Mouse (Mus musculus): ENCODE measurements around the gene Gpcpd1.

Gpcpd1 gene

DNA sequence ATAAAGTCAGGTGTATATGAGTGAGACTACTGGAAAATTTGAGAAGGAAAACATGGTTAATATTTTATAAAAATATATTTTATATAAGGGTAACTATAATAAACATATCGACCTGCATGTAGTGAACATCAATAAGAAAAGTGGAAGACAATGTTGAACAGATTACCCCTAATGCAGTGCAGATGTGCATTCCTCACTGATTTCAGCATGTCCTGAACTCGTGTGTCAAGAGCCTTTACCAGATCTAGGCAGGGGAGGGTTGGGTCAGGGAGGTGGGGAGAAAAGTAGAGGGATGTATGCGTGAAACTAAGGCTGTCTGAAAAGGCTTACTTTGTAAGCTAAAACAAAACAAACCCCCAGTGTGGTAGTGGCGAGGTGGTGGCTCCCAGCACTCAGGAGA is 61.4 kb downstream of the Gpcpd1 start:
- in situ Hi-C loops (cut with MboI, MseI) = no loop called here

DNA sequence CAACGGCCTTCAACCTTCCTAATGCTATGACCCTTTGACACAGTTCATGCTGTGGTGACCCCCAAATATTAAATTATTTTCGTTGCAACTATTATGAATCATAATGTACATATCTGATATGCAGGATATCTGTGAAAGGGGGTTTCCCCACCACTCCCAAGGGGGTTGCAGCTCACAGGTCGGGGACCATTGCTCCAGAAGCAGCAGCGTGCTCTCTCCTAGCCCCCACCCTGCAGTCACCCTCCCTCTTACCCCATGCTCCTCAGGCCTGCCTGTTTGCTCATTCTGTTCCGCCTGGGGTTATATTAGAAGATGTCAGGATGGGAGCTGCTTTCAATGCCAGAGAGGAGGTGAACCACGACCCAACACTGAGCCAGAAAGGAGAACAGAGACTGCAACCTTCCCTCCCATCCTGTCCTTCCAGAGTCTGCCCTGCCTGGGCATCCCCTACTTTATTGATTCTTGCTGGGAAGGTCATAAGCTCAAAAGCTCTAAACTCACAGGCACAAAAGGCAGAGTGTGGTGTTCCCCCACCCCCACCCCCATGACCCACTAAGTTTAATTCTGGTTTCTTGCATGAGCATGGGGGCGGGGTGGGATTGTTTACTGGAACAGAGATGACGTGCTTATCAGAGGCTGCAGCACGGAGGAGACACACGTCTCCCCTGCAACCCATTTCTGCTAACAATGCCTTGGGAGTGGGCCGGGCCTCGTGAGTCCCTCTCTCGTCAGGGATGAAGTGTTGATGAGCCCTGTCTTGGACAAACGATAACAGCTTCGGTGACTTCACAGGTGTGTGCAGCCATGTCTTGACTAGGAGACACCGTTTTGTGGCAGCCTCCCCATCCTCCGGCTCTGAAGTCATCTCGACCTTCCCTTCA is 69.3 kb downstream of the Gpcpd1 start:
- in situ Hi-C loops (cut with MboI, MseI) = loop anchor here (5.0 kb wide), 2 partner anchors 194 to 199 kb away; no protein-coding TSS in a partner anchor

DNA sequence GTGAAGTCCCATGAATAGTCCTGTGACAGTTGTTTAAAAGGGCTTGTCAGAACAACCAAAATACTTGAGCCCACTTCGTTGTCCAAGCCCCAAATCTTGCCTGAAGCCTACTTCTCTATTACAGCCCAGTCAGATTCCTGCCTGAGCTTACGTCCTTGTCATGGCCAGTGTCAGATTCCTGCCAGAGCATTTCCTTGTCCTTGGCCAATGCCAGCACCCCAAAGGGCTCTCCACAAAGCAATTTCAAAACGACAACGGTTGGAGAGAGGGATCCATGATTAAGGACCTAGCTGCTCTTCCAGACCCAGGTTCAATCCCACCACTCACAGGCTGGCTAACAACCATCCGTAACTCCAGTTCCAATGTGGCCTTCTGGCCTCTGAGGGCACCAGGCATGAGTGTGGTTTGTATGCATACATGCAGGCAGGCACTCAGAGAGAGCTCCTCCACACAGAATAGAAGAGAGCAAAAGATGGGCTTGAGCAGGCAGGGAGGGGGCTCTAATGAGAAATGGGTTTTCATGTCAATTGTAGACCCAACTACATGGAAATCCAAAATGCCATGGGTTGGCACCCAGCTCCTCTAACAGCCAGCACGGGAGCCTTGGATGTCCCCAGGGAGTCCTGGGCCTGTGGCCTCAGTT is 70.2 kb downstream of the Gpcpd1 start:
- in situ Hi-C loops (cut with MboI, MseI) = loop anchor here (5.0 kb wide), 2 partner anchors 195 to 200 kb away; no protein-coding TSS in a partner anchor

DNA sequence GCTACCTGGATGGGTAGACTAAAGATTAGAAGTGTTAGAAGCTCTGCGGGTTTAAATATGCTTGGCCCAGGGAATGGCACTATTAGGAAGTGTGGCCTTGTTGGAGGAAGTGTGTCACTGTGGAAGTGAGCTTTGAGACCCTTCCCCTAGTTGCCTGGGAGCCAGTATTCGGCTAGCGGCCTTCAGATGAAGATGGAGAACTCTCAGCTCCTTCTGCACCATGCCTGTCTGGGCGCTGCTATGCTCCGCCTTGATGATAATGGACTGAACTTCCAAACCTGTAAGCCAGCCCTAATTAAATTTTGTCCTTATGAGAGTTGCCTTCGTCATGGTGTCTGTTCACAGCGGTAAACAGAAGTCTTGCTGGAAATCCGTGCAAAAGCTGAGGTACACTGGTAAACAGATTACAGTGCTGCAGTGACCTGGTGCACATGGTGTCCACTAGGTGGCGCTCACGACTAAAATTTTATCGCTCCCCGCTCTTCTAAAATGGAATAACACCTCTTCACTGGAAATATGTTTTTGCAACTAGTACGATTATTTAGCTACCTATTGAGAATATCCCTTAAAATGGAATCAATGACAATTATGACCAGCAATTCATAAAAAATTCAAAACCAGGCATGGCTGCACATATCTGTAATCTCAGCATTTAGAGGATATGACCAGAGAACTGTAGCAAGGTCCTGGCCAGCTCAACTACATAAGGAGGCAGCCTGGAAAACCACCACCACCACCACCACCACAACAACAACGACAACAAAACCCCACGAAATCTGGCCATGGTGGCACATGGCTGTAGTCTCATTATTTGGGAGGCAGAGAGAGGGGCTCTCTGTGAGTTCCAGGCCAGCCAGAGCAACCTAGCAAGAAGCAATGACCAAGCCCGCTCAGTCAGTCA is 71.1 kb downstream of the Gpcpd1 start:
- in situ Hi-C loops (cut with MboI, MseI) = loop anchor here (5.0 kb wide), 2 partner anchors 196 to 201 kb away; no protein-coding TSS in a partner anchor

DNA sequence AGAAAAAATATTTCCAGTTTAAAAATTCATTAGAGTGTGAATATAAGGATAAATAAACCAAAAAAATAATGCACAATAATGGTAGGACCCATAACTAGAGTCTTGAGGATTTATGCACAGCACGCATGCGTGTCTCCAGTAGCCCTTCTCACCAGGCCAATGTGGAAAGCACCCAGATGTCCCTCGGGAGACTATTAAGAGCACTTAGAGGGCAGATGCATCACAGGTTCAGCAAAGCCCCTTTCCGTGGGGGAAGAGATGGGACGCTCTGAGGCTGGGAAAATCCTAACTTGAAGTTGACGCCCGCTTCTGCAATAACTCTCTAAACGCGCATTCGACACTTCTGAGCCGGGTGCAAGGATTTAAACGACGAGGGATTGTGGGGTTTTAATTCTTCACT is 71.9 kb downstream of the Gpcpd1 start:
- in situ Hi-C loops (cut with MboI, MseI) = loop anchor here (5.0 kb wide), 2 partner anchors 197 to 202 kb away; no protein-coding TSS in a partner anchor

DNA sequence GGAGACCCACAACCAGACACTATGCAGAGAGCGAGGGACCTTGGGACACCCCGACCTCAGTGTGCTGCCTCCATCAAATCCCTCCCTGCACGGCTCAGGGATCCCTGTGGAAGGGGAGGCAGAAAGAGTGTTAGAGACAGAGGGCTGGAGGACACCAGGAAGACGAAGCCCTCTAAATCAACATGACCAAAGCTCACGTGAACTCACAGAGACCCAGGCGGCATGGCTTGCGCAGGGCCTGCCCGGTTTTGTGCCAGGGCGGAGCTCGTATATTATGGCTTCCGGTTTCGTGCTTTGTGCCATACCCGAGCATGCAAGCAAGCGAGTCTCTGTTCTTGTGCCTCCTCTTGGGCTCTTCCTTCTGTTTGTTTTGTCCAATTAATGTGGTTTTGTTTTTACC is 72.5 kb downstream of the Gpcpd1 start:
- in situ Hi-C loops (cut with MboI, MseI) = loop anchor here (5.0 kb wide), 2 partner anchors 197 to 202 kb away; no protein-coding TSS in a partner anchor

DNA sequence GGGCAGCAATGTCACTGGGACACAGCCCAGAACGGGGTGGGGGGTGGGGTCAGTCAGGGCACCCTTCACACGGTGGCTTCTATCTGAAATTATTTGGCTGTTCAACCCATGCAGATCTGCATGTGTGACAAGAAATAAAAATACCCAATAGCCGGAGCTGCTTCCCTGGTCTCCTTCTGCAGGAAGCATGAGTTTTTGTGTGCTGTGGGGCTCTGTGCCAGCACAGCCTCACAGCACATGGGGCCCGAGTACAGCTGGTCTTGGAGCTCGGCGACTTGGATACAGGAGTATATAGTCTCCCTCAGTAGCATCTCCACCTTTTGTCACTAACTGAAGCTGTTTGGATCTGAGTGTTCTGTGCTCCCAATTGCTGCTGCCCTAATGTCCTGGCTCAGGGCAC is 73.2 kb downstream of the Gpcpd1 start:
- in situ Hi-C loops (cut with MboI, MseI) = no loop called here

DNA sequence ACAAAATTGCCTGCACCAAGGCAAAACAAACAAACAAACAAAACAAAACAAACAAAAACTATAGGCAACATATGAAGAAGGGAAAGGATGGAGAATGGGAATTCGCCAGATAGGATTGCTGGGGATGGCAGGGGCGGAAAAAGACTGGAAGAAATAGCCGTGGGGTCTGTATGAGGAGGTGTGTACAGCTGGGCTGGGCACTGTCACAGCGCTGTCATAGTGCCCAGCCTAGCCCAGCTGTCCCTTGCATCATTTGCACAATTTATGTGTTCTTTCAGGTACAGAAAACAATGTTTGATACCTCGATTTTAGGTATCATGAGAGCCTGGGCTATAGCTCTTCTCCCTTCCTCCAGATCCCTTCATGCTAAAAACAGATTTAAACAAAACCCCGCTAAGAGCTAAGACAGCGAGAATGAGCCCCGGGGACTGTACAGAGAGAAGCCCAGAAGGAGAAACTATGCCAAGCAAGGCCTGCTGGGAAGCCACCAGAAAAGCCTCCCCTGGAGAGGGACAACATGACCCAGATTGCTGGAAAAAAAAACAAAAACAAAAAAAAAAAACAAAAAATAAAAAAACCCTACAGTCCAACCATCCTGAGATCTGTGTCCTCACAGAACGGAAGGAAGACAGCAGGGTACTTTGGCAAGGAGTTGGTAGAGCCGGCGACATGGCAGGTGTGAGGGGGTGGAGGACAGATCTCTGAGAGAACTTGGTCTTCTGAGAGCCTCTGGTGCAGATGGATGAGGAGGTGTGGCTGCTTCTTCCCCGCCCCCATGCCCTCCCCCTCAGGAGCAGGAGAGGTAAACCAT is 74.0 kb downstream of the Gpcpd1 start:
- in situ Hi-C loops (cut with MboI, MseI) = no loop called here

DNA sequence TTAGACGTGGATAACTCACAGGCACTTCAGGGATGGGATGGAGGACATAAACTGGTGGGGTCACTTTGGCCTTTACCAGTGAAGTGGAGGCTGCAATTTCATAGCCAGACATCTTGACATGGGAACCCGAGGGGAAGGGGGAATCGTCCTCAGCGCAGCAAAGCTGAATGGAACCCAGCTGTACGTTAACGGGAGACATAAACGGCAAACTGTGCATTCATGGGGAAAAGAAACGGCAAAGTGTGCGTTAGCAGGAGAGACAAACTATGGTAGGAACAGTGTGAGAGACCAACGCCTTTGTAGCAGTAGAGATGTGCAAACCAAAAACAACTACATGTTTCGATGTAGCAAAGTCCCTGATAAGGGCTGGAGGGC is 74.6 kb downstream of the Gpcpd1 start:
- in situ Hi-C loops (cut with MboI, MseI) = no loop called here

DNA sequence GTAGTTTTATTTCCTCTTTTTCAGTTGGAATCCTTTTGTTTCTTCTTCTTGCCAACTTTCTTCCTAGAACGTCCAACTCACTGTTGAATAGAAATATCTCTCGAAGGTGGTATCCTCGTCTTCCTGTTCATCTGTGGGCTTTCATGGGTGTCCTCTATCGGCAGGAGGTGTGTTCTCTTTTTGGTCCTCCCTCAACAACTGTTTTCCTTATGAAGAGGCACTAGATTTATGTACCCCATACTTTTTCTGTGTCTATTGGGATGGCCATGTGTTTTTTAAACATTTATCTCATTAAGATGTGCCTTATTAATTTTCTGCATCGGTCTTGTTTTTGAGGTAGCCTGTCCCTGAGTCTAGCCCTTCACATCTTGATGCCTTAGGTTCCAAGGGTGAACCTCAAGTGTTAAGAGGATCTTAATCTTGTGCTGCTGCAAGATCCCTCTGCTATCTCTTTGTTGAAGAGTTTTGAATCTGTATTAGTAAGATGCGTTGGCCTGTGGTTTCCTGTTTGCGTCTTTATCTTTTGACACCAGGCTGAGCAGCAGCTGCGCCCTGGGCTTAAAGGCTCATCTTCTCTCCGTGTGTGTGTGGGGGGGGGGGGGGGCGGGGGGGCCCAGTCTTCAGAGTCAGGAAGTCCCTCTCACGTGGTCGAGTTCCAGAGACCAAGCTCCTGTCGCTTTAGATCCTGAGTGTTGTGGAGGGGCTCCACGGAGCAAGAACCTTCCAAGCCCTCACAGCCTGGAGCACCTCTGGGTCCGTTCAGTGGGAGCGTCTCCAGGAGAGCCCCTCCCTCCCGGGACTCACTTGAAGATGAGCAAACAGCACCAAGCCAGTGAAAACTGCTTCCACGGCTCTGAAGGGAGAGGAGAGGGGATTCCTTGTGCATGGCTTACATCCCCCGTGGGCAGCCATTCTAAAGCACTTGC is 75.2 kb downstream of the Gpcpd1 start:
- in situ Hi-C loops (cut with MboI, MseI) = no loop called here

DNA sequence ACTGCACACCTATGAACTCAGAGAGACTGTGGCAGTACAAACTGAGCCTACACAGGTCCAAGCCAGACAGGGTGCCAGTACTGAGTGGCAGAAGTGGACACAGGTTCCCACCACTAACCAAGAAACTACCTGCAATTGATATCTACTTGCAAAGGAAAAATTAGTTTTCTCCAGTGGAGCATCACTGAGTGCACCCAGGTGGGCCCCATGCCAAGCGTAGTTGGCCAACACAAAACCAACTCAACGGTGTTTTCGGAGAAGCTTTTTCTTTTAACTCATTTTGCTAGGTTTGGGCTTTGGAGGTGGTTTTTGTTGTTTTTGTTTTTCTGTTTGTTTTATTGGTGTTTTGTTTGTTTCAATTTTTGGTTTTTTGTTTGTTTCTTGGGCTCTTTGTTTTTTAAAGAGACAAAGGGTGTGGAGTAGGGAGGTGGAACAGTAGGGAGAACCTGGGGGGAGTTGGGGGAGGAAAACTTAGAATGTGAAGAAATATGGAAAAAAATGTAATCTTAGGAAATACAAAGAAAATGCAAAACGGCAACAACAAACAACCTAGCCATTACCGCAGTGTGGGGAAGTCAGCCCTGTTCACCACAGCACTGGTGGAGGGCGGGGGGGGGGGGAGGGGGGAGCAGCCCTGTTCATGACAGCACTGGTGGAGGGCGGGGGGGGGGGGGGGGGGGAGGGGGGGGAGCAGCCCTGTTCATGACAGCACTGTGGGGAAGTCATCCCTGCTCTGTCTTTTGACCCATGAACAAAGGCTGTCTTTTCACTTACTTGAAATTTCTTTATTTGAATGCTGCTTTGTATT is 76.3 kb downstream of the Gpcpd1 start:
- in situ Hi-C loops (cut with MboI, MseI) = no loop called here

DNA sequence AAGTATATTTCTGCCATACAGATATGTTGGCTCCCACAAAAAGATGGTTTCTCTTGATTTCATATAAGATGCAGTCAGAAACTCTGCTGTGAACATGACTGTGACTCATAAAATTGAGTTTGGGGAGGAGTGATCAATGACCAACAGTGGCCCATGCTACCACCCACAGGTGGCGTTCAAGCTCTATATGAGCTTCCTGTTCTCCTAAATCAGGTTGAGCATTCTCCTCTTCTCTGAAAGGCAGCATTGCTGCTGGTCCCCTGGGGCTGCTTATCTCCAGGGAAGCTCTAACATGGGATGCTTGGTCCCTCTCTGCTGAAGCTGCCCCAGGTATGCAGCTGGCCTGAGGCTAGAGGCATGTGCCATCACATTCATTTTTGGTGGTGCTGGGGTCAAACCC is 77.8 kb downstream of the Gpcpd1 start:
- in situ Hi-C loops (cut with MboI, MseI) = no loop called here

DNA sequence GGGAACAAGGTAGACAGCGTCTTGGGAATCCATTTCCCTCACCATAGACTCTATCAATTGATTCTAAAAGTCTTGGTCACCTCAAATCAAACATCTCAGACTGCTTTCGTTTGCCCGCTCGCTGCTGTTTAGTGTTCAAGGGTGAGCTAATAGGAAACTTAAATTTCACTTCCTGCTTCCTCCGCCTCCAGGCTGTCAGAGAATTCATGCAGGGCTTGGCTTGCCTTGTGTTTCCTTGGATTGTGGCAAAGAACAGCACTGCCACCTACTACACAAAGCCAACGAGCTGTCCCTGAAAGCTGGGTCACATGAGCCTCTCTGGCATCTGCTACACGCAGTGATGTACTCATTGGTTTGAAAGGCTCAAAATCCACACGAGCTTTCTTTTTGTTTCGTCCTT is 78.3 kb downstream of the Gpcpd1 start:
- in situ Hi-C loops (cut with MboI, MseI) = no loop called here

DNA sequence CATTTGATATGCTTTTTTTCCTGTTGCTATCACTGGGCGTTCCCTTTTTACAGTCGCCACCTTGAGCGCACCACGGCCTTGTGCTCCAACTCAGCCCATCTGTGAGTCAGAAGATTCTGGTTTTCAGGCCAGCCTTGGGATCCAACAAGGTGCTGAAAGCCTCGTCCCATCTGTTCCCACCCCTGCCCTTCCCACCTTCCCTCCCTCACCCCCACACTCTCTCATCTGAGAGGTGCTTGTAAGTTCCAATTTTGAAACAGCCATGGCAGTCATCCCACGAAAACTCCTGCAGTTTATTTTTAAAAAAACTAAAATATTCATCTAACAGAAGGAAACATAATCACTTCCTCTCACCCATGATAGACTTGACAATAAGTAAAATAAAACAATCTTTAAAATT is 80.0 kb downstream of the Gpcpd1 start:
- in situ Hi-C loops (cut with MboI, MseI) = no loop called here

DNA sequence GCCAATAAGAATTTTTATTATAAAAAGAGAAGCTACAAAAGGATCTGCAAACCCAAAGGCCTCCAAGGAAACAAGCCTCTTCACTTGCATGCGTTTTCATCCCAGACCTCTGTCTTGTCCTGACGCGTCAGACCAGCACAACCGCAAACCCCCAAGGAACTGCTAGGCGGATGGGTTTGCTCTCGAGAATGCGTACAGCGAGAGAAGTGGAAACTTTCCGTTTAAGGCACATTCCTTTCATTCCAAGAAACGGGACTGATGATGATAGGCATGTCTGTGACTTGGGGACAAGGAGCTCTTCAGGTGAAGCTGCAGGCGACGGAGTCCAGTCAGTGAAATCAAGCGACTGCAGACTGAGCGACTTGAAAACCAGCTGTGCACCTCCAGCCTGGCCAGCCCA is 80.4 kb downstream of the Gpcpd1 start:
- in situ Hi-C loops (cut with MboI, MseI) = no loop called here

DNA sequence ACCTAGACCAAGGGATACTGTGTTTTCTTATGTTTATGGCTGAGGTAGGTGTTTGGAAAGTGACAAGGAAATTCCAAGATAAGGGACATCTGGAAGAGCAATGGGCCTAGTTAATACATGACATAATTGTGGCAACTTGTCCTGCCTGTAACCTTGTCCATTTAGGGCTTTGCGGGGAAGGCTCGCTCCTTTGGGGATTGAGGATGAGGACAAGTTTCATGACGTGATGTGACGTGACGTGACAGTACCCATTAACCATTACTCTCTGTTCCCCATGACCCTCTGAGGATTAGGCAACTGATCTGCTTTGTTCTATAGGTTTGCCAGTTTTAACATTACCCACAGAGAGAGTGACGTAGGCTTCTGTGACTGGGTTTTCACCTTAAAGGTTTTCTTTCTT is 81.7 kb downstream of the Gpcpd1 start:
- in situ Hi-C loops (cut with MboI, MseI) = no loop called here

DNA sequence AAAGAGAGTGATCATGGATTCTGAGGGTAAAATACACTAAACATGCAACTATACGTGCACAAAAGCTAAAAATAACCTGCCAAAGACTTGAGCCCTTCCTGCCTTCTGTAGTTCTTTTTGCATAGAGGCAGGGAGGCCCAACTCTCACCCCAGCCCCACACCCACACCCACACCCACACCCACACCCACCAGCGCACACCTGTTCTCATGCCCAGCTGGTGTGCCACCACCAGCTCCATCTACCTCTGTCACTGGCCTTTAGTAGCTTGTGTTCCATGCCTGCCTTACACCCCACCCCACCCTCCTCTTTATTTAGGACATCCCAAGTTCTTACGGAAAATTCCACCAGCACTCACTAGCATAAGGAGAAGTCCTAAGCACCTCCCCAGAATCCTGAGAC is 89.2 kb downstream of the Gpcpd1 start:
- in situ Hi-C loops (cut with MboI, MseI) = loop anchor here in 1 of 2 experiments (10.0 kb wide), 1 partner anchor 406 kb away; no protein-coding TSS in a partner anchor

DNA sequence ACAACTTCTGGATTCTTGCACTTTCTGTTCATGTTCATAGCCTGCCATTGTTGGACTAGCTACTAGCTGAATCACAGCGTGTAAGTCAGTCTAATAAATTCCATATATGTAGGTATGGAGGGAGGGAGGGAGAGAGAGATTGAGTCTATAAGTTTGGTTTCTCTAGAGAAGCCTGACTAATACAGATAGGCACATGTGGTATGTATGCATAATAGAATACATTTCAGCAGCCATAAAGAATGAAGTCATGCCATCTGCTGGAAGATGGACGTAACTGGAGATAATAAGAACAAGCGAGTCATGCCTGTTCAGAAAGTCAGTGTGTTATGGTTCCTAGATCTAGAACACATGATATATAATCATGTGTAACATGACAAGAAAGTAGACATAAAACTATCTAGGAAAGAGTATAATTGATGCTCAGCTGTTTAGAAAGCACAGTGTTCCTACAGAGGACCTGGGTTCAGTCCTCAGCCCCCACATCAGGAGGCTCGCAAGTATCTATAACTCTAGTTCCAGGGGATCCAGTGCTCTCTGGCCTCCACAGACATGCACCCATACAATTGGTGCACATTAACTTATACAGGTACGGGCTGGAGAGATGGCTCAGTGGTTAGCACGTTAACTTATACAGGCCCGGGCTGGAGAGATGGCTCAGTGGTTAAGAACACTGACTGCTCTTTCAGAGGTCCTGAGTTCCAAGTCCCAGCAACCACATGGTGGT is 90.0 kb downstream of the Gpcpd1 start:
- in situ Hi-C loops (cut with MboI, MseI) = loop anchor here in 1 of 2 experiments (10.0 kb wide), 1 partner anchor 407 kb away; no protein-coding TSS in a partner anchor

Data from T-helper 17 cell (primary cell).